Mouse (Mus musculus): ENCODE data around the gene Chrm2.

Chrm2 gene

DNA sequence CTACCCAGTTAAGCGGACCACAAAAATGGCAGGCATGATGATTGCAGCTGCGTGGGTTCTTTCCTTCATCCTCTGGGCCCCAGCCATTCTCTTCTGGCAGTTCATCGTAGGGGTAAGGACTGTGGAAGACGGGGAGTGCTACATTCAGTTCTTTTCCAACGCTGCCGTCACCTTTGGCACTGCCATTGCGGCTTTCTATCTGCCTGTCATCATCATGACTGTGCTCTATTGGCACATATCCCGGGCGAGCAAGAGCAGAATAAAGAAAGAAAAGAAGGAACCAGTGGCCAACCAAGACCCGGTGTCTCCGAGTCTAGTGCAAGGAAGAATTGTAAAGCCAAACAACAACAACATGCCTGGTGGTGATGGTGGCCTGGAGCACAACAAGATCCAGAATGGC lies 135.7 kb downstream of the Chrm2 start:
- DNase-seq = no peak

DNA sequence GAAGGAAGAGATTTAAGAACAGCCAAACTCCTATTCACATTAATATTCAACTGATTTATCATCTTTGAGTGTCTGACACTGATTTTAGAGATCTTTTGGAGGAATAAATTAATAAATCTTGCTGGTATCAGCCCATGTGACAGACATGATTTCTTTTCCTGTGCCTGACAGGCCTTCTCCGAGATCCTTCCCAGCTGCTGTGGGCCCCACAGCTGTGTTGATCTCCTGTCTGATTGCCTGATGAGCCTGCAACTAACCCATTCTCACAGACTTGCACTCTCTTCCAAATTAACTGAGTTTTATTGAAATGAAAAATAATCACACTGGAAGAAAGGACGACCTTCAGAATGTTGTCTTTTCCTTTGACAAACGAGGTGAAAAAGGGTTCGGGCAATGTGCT lies 140.6 kb downstream of the Chrm2 start:
- DNase-seq = peak; percentile 30 to 37

DNA sequence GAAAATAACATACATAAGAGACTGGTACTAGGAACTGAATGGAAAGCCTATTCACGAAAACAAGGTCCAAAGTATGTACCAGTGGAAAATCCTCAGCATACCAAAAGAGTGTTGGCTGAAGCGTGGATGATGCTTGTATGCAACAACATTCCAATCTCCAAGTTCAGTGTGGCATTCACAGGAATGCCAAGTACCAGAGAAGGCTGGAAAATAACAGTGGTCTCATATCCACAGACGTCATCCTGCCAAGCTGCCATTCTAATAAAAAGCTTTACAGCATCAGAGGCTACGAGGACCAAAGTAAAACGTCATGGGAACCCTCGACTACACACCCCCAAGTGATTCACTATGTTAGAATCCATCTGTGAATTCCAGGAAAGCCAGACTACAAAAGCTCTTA lies 153.4 kb downstream of the Chrm2 start:
- DNase-seq = no peak

DNA sequence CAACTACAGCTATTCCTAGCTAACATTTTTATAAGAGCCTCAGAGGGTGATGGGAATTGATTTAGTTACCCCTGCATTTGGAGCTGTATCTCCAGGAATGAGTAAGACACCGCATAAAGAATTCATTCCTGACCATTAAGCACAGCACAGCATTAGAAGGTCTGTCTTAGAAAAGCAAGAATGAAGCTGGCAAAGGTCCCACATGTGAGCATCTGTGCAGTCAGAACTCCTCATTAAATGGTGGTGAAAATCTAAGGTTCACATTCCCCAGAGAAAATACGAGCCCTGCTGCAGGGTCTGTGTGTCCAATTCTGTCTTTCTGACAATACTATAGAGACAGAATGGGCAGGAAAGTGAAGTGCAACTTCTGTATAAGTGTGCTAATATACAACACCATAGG lies 179.0 kb downstream of the Chrm2 start:
- DNase-seq = no peak
